ENCODE assay signal across 8 mouse cellular contexts in genomic region chr15:84856006-84856995, GRCm38 (mm10). TPM values are rescaled to one million over a fixed set of nuclear protein-coding genes. Genes with fewer than 3 reads are reported as not detected.
DNase-seq lines count a peak whose midpoint lies in the region; ATAC-seq lines count a peak whose summit lies in the region.

Phf21b (minus strand) TSS chr15:84856049.

- peaks cover 26% of the 10 kb centered on the region for H3K4me1 ChIP-seq in hindbrain, embryonic 12.5 days

- peak within 1 kb of the TSS; percentile 86 for H3K9ac ChIP-seq in hindbrain, embryonic 12.5 days

- H3K27ac ChIP-seq in hindbrain, embryonic 12.5 days: peak within 1 kb of the TSS; percentile 91

- WGBS in hindbrain, embryonic 12.5 days: under 1% methylated on average over 64 of the region's 76 CpGs

- no peaks in the 10 kb centered on the region for H3K27me3 ChIP-seq in hindbrain, embryonic 12.5 days

- peak within 1 kb of the TSS; percentile 79 for H3K4me2 ChIP-seq in hindbrain, embryonic 12.5 days (replicated peaks)

- DNase-seq in NIH3T3 (ENCODE audit: low read depth): peak; percentile 96
- DNase-seq in cerebellum, adult 8-10 months: peak; percentile 88
- DNase-seq in frontal cortex, postnatal 14 days (ENCODE audit: low spot score in 2 of 2): peak; percentile 57 to 76
- DNase-seq in left cerebral cortex, adult 11 months (ENCODE audit: low spot score): peak; percentile 73
- peak; percentile 85 to 87 for DNase-seq in lung, postnatal 4 days
- peak; percentile 89 for DNase-seq in retina, postnatal 7 days (ENCODE audit: low read depth, low spot score)
- DNase-seq in urinary bladder, adult 18-20 months (ENCODE audit: low spot score in 2 of 2): peak; percentile 71 to 78

- H3K4me3 ChIP-seq in hindbrain, embryonic 12.5 days: peak within 1 kb of the TSS; percentile 60

- ATAC-seq in hindbrain, embryonic 12.5 days (ENCODE audit: low FRiP score): peak; percentile 52

- H3K9me3 ChIP-seq in hindbrain, embryonic 12.5 days (replicated peaks): no peaks in the 10 kb centered on the region

- H3K36me3 ChIP-seq in hindbrain, embryonic 12.5 days: no peaks in the 10 kb centered on the region

RNA-seq across cellular contexts. Expression of gene Phf21b, which starts in this region (rescaled TPM):
- 16.5 and 18.0 TPM in 2 replicates for polyA plus RNA-seq in hindbrain, embryonic 12.5 days (2016; fragmentation: Nextera tagmentation; extraction: Ambion mirVana)

Comparison
In these comparisons a context has a peak if more than half of its experiments do, and no peak if none do; other contexts are left out.
1. Peak in every context shown above with its lines: DNase-seq, ATAC-seq, H3K4me3 ChIP-seq and H3K27ac ChIP-seq.